Mouse (Mus musculus) cortical plate, adult 2 months (tissue): ENCODE measurements around the gene Fam102a. TPM values are rescaled to one million over a fixed set of nuclear protein-coding genes. Genes with fewer than 3 reads are reported as not detected.

Experiments used
- H3K27ac ChIP-seq: fragments of 200-500 bp; 2 replicates; pipeline ENCODE4 v1.5.1; 2012; ENCODE audit warnings: low read length, control low read depth, inconsistent platforms; ENCODE audit not compliant: insufficient read depth
- H3K4me1 ChIP-seq: fragments of 200-500 bp; 2 replicates; pipeline ENCODE4 v1.6.1; 2011; ENCODE audit warnings: low read length; ENCODE audit not compliant: control insufficient read depth, insufficient read depth
- H3K4me3 ChIP-seq: fragments of 200-500 bp; 2 replicates; pipeline ENCODE4 v1.5.1; 2011; ENCODE audit warnings: mild to moderate bottlenecking, low read length, control low read depth; ENCODE audit not compliant: insufficient read depth
- CTCF ChIP-seq: fragments of 200-500 bp; IDR thresholded peaks from 2 replicates; pipeline ENCODE4 v1.5.1; 2011; ENCODE audit warnings: mild to moderate bottlenecking, control low read depth, low read length; ENCODE audit not compliant: insufficient read depth; ENCODE audit errors: extremely low read depth
- POLR2A ChIP-seq: fragments of 200-500 bp; IDR thresholded peaks from 2 replicates; pipeline ENCODE4 v1.6.1; 2011; ENCODE audit warnings: mild to moderate bottlenecking, low read length, control low read depth; ENCODE audit not compliant: insufficient read depth; ENCODE audit errors: extremely low read depth
- polyA plus RNA-seq: library from polyadenylated mRNA; depleted of rRNA; stranded (reverse); fragments of >200 nt; gene quantifications from 2 replicates; pipeline ENCODE4 v1.2.3, GENCODE M21; 2012

Fam102a gene
- polyA plus RNA-seq, 1 experiment, result 46.7 TPM

DNA sequence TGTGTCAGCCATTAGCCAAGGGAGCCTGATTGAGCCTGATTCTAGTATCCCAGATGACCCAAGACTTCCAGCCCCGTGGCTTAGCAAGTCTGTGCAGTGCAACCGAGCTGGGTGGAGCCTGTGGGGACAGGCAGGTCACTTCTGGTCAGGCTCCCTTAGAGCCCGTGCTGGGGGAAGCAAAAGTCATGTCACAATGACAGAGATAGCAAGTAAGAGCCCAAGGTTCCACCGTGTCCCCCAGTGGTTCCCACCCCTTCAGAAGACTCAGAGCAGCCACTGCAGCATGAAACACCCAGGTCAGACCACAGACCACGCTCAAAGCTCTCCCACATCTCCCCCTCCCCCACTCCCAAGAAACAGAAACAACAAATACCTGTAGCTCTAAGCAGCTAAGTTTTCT lies 38.9 kb upstream of the Fam102a start:
- Histone ChIP-seq H3K27ac (no peak overlapping the region), H3K4me1 (no peaks in the 10 kb centered on the region), H3K4me3 (no peak overlapping the region)
- TF ChIP-seq POLR2A, result no peak
- no peak for TF ChIP-seq CTCF

- no peak overlapping the region for H3K27ac ChIP-seq
- no peak overlapping the region for H3K4me3 ChIP-seq
- H3K4me1 ChIP-seq, result no peaks in the 10 kb centered on the region
- TF ChIP-seq POLR2A (no peak), CTCF (no peak)
Observed at GRCm38 (mm10) chr2:32499365-32499764, 35.8 kb upstream of the Fam102a start.

GRCm38 (mm10) chr2:32500461-32500860 lies 34.7 kb upstream of the Fam102a start:
- H3K4me3 ChIP-seq, result no peak overlapping the region
- H3K27ac ChIP-seq, result no peak overlapping the region
- H3K4me1 ChIP-seq, result no peaks in the 10 kb centered on the region
- no peak for TF ChIP-seq POLR2A
- no peak for TF ChIP-seq CTCF

DNA sequence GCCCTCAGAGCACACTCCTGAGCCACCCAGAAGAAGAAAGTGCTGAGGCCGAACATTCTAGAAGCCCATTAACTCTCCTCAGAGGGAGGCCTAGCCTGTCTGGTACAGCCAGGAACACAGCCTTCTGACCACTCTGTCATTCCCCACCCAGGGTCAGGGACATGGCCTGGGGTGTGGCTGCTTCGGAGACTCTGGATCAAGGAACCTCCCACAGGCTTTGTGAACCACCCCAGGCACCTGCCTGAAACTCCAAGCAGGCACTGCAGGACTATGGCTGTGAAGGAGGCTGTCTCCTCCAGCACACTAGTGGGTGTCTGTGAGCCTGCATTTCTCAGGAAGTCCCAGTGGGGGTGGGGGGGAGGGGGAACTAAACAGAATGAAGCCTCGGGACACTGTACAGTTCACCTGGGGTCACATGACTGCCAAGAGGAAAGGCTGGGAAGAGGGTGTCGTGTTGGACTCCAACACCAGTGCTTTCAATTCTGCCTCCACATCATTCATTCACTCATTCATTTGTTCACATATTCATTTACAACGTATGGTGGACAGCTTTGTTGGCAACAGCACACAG lies 33.3 kb upstream of the Fam102a start:
- H3K27ac ChIP-seq, result no peak overlapping the region
- TF ChIP-seq POLR2A, result no peak
- TF ChIP-seq CTCF, result no peak
- no peaks in the 10 kb centered on the region for H3K4me1 ChIP-seq
- no peak overlapping the region for H3K4me3 ChIP-seq

DNA sequence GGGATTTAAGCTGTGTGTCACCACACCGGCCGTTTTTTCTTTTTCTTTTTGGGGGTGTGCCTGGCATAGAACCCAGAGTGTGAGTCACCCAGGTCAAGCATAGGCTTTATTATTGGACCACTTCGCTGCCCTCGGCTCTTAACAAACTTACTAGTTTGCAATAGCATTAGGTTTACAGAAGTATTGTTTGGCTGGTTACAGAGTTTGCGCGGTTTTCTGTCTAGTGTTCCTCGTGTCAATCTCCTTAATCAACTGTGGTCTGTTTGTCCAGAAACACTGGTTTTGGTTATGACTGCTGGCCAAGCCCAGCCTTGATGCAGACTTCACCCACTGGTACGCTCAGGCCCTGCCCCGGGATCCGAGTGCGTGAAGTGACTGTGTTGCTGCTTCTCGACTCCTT lies 32.3 kb upstream of the Fam102a start:
- H3K4me3 ChIP-seq, result no peak overlapping the region

GRCm38 (mm10) chr2:32503588-32503987 lies 31.5 kb upstream of the Fam102a start:
- no peak for TF ChIP-seq CTCF
- no peak for TF ChIP-seq POLR2A
- no peak overlapping the region for H3K4me3 ChIP-seq
- H3K27ac ChIP-seq, result no peak overlapping the region
- no peaks in the 10 kb centered on the region for H3K4me1 ChIP-seq

More for the DNA sequence above, 32.3 kb upstream of the Fam102a start:
- no peaks in the 10 kb centered on the region for H3K4me1 ChIP-seq
- no peak for TF ChIP-seq CTCF
- TF ChIP-seq POLR2A, result no peak
- H3K27ac ChIP-seq, result no peak overlapping the region

- TF ChIP-seq POLR2A (no peak), CTCF (no peak)
- Histone ChIP-seq H3K27ac (no peak overlapping the region), H3K4me3 (no peak overlapping the region), H3K4me1 (no peaks in the 10 kb centered on the region)
Observed at GRCm38 (mm10) chr2:32505536-32505935, 29.6 kb upstream of the Fam102a start.

- no peak for TF ChIP-seq CTCF
- no peak for TF ChIP-seq POLR2A
- Histone ChIP-seq H3K4me3 (no peak overlapping the region), H3K4me1 (no peaks in the 10 kb centered on the region), H3K27ac (no peak overlapping the region)
Observed at GRCm38 (mm10) chr2:32506673-32507668, 28.2 kb upstream of the Fam102a start.

- no peaks in the 10 kb centered on the region for H3K4me1 ChIP-seq
- no peak overlapping the region for H3K4me3 ChIP-seq
- TF ChIP-seq POLR2A (no peak), CTCF (no peak)
- H3K27ac ChIP-seq, result no peak overlapping the region
Observed at GRCm38 (mm10) chr2:32507906-32508305, 27.2 kb upstream of the Fam102a start.
